Mouse (Mus musculus) erythroblast, embryonic 14.5 days (primary cell): ENCODE measurements around the gene Rasd1.

Source experiments
- GATA1 ChIP-seq: IDR thresholded peaks from 2 replicates; pipeline ENCODE4 v1.6.1; 2012; ENCODE audit warnings: low read length, inconsistent platforms, mixed read lengths
- TAL1 ChIP-seq: IDR thresholded peaks from 3 replicates; pipeline ENCODE4 v1.6.1; 2012; ENCODE audit warnings: low read length, inconsistent platforms, mixed read lengths

- TF ChIP-seq GATA1 (no peak), TAL1 (no peak)
These were observed at the start of gene Rasd1 for GRCm38 (mm10) chr11:59964818-59965217.
